Mouse (Mus musculus): ENCODE results near the gene Ppm1l.

DNA sequence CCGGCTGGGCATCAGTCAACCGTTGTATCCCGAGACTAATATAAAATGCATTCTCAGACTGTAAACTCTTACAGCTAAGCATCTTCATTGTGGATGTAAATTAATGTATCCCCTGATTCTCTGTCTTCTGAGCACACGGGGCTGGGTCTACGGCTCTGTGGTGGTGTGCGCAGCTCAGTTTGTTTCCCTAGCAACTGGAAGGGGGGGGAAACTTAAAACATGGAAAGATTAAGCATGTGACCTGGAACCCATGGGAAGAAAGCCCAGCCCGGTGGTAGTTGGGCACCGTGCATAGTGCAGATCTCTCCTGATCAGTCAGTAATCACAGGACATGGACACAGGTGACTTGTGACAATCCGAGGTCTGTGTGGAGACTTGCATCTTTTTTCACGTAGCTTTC, 218.8 kb downstream of the Ppm1l start:
- TF ChIP-seq POLR2A (IDR thresholded peaks at IDR 0.05; ENCODE audit: low read depth, low read length): no peak
- no peak for TF ChIP-seq CTCF (IDR thresholded peaks at IDR 0.05; ENCODE audit: borderline replicate concordance, insufficient read depth, low read length)
